Mouse (Mus musculus): ENCODE results near the gene Fads3.

DNA sequence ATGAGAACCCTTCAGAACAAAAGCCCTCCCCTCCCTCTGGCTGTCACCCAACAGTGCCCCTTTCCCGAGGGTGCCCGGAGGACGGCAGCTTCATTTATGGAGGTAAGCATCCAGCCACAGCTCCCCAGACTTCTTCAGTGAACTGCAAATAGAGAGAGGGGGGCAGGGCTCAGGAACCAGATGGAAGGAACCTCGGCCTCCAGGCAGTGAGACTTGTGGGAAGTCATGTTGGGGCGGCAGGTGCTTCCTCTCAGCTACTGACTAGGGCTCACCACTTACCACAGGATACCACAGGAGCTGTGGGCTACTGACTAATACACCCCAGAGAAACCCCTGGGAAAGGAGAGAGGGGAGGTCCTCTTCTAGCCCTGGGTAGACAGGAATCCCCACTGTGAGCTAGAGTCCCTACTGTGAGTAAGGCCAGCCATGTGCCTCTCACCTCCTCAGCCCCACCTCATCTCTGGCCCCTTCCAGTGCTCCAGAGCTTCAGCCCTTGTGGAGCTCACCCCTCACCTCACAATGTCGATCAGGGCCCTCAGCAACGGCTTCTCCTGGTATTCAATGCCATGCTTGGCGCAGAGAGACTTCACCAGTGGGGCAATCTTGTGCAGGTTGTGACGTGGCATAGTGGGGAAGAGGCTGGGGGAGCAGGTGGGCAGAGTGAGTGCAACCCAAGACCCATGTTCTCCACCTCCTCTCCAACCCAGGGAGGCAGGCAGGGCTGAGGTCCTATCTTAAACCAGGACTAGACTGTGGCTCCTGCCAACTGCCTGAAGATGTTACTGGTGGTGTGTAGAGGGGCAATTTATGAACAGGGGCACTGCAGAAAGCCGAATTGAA is 23.0 kb downstream of the Fads3 start:
- TF ChIP-seq CTCF (IDR thresholded peaks at IDR 0.05; ENCODE audit: low read depth, low read length) (no peak), GATA1 (IDR thresholded peaks at IDR 0.05; ENCODE audit: borderline replicate concordance, low read length) (no peak), TAL1 (conservative IDR thresholded peaks at IDR 0.05; ENCODE audit: low read depth, low read length) (no peak)
